Mouse (Mus musculus): Measurements from ENCODE around the gene Yaf2.
"Not testable (repeated sequence)": the region's sequence is repeated elsewhere in the genome, so short reads cannot be mapped to it uniquely, and the experiment has no call there.

The Yaf2 gene

GRCm38 (mm10) chr15:93336925-93337761 is at the start of gene Yaf2:
Gene Yaf2, minus strand, starts transcription at chr15:93336935.
- peak; percentile 80 for DNase-seq (ENCODE audit: low spot score)

DNA sequence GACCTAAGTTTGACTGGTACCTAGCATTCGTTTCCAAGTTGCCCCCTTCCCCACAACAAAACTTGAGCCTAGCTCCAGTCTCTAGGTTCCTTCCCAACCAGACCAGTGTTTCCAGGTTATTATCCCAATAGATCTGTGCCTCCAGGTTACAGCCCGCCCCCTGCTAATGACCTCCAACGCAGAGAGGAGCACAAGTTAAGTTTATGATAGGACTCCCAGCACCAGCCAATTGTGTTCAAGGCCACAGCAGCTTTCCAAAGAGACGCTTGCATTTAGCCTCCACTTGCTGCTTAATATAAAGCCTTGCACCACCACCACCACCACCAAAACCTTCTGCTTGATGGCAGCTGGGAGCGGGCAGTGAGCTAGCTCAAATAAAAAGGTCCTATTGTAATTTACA is 44.6 kb upstream of the Yaf2 start:
- no peak for DNase-seq (ENCODE audit: low spot score)

- peak; percentile 45 for DNase-seq (ENCODE audit: low spot score)
Measured at GRCm38 (mm10) chr15:93379177-93379576, 42.4 kb upstream of the Yaf2 start.

- no peak for DNase-seq (ENCODE audit: low spot score)
Measured at GRCm38 (mm10) chr15:93375696-93376095, 39.0 kb upstream of the Yaf2 start.

GRCm38 (mm10) chr15:93372525-93373119 is 35.9 kb upstream of the Yaf2 start:
- DNase-seq (ENCODE audit: low spot score): peak; percentile 30

- no peak for DNase-seq (ENCODE audit: low spot score)
Measured at GRCm38 (mm10) chr15:93371838-93372237, 35.1 kb upstream of the Yaf2 start.

- no peak for DNase-seq (ENCODE audit: low spot score)
Measured at GRCm38 (mm10) chr15:93368558-93368957, 31.8 kb upstream of the Yaf2 start.

DNA sequence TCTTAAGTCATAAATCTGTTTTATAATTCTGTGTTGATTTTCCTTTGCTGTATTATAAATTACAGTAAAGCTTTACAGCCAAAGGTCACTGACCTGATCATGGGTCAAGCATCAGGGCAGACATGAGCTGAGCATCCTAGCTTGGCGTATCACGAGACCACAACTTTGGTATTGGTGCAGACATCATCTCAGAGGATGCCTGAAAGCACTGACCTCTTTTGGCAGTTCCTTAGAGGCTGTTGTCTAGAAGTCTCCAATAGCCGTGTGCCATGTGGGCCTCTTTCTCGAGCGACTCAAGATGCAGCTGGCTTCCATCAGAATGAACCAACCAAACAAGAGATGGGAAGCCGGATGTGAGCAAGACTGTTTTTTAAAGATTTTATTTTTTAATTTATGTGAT is 28.8 kb upstream of the Yaf2 start:
- DNase-seq (ENCODE audit: low spot score): no peak

DNA sequence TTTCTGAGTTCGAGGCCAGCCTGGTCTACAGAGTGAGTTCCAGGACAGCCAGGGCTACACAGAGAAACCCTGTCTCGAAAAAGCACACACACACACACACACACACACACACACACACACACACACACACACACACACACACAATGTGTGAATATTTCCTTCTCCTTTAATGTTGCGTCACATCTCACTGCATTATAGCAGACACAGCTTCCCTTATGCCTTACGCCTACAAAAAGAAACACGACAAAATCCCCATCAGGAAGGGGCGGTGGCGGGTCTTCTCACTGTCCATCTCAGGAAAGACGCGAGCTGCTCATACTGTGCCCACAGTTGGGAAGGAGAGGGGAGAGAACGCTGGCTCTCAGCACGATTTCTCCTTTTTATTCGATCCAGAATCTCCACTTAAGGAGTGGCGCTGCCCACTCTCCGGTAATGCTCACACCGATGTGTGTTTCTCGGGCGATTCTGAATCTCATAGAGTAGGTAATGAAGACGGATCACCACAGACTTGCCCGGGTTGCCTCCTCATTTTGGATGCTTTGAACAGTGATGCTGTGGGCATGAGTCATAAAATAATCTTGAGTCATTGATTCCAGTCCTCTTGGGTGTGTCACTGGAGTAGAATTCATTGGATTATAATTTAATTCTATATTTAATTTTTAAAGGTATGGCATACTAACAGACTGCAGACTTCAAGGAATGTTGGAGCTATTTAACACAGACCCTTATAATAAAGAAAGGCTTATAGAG is 21.8 kb upstream of the Yaf2 start:
- no peak for DNase-seq (ENCODE audit: low spot score)

DNA sequence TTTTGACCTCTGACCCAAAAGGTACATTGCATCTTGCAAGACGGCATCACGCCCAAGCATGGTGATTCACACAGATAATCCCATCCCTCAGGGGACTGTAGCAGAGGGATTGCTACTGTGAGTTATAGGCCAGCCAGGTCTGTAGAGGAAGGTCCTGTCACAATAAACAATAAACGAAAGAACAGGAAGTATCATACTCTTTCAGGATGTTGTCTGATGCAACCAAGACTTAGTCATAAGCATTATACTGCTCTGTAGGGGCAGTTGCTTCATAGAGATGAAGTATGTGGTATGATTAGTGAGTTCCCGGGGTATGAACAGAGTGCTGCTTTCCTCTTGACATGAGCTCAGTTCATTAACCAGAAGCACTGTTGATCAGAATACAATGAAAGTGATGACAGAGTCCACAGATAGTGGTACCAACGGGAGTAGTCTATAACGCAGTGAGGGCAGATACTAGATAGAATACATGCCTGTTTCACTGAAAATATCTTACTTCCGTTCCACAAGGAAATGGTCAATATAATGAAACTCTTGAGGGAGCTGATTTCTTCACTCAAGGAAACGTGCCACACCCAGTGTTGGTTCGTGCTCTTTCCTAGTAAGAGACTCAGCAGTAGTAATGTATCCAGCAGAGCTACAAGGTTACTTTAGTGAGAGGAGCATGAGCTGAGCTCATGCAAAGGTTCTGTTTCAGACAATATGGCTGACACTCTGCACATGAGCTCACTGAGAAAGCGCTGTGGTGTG is 4.1 kb upstream of the Yaf2 start:
- no peak for DNase-seq (ENCODE audit: low spot score)

GRCm38 (mm10) chr15:93336658-93336924 is 144 bp downstream of the Yaf2 start:
- no peak for DNase-seq (ENCODE audit: low spot score)

DNA sequence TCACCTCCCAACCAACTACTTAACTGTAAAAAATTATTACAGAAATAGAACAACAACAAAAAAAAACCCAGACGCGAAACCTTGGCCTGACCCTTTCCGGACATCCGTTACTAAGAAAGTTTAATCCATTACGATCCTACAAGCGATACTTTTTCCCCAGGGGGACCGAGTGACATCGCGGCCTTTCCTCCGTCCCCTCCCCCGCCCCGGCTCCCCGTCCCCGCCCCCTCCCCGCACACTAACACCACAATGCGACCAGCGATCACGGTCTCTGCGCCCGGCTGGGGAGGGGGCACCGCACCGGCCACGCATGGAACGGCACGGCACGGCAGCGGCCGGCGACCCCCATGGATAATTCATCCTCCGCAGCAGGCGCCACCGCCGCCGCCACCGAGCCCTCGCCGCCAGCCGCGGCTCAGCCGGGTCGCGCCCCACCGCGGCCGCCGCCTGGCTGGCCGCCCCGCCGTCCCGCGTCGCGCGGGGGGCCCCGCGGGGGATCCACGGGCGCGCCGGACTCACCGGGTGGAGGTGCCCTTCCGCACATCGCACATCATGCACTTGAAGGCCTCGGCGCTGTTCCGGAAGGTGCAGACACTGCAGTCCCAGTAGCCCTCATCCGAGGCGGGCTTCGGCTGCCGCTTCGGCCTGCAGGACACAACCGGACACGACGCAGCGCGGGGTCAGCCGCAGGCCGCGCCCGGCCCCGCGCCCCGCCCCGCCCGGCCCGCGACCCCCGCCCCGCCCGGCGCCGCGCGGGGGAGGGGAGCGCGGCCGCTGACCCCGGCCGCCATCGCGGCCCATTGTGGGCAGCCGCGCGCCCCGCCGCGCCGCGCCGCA is 696 bp downstream of the Yaf2 start:
- no peak for DNase-seq (ENCODE audit: low spot score)

- DNase-seq (ENCODE audit: low spot score): no peak
Measured at GRCm38 (mm10) chr15:93331256-93331655, 5.5 kb downstream of the Yaf2 start.

DNA sequence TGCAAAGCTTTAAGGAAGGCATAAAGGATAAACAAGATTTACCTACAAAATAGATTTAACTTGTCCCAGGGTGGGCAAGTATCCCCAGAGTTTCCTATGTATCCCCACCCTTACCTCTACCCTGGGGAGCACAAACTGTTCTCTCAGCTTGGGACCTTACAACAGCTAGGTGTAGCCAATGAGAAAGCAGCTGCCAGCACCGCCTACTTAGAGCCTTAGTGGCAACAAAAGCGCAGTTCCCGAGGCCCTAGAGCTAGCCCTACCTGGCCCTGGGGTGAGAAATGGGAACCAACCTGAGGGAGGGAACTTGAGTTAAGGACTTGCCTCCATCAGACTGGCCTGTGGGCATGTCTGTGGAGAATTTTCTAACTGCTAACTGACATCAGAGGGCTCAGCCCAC is 9.5 kb downstream of the Yaf2 start:
- DNase-seq (ENCODE audit: low spot score): no peak

DNA sequence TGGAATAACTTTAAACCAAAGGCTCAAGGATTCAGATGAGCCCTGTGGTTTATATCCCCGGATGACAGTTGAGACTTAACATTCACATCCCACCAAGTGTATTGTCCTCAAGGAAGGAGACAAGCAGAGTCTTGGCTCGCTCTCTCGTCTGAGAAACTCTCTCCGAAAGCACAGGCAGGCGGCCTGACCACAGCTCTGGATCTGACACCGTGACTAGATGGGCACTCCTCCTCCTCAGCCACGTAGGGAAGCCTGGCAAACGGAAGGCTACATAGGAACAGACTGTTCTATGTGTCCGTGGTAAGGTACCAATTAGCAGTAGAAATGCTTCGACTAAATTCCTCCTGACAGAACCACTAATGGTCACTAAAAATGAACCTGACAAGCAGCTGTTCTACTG is 10.1 kb downstream of the Yaf2 start:
- DNase-seq (ENCODE audit: low spot score): no peak

DNA sequence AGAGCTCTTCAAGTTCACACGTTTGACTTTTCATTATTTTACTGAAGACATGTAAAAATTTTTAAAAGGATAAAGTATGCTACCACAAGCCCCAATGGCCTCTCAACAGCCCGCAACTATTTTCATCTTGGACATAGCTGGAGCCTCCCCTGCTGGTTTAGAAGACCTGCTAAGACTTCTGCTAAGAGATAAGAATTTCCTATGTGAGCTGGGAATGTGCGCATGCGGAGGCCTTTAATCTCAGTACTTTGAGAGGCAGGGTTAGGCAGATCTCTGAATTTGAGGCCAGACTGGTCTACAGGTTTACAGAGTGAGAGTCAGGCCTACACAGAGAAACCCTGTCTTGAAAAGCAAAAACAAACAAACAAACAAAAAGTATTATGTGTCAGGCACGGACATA is 11.4 kb downstream of the Yaf2 start:
- DNase-seq (ENCODE audit: low spot score): peak; percentile 31

- no peak for DNase-seq (ENCODE audit: low spot score)
Measured at GRCm38 (mm10) chr15:93318781-93319180, 18.0 kb downstream of the Yaf2 start.

- DNase-seq (ENCODE audit: low spot score): not testable (repeated sequence)
Measured at GRCm38 (mm10) chr15:93310304-93310703, 26.4 kb downstream of the Yaf2 start.

GRCm38 (mm10) chr15:93298197-93298596 is 38.5 kb downstream of the Yaf2 start:
- DNase-seq (ENCODE audit: low spot score): no peak

DNA sequence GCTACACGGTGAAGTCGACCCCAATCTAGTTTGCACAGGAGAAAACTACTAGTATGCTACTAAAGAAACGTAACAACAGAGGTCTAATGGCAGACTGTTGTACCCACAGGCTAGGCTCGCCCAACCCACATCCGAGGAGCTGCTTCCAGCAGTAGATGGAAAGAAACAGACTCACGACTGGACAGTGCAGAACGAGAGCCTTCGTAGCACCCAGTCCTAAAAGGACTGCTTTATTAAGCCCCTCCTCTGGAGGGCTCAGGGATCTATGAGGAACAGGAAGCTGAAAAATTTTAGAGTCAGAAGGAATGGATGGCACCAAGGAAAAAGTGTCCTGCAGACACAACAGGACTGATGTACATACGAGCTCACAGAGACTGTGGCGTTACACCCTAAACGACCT is 42.3 kb downstream of the Yaf2 start:
- DNase-seq (ENCODE audit: low spot score): no peak

GRCm38 (mm10) chr15:93288321-93288720 is 48.4 kb downstream of the Yaf2 start:
- DNase-seq (ENCODE audit: low spot score): no peak

DNA sequence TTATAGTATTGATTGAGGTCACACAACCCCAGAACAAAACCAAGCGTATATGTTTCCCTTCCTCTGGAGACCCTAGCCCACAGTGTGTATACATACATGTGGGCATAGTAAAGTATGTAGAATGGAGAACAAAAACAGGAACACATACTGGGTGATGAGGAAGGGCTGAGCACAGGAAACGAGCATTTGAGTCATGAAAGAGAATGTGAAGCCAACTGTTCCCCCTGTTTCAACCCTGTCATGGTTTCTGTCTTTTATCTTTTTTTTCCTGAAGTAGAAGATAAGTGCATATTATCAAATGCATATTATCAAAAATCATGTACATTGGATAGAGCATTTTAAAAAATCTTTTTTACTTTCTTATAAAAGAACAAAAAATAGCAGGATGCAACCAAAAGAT is 49.1 kb downstream of the Yaf2 start:
- no peak for DNase-seq (ENCODE audit: low spot score)
